Mouse (Mus musculus) C2C12 (cell line): ENCODE measurements around the gene Gm7347. TPM values are rescaled to one million over a fixed set of nuclear protein-coding genes. Genes with fewer than 3 reads are reported as not detected.
"Not testable (repeated sequence)": the region's sequence is repeated elsewhere in the genome, so short reads cannot be mapped to it uniquely, and the experiment has no call there.

Experiments
- H3K27me3 ChIP-seq: one replicate; pipeline ENCODE4 v1.6.1; 2011; ENCODE audit not compliant: control insufficient read depth, insufficient read depth, insufficient read length
- H3K36me3 ChIP-seq: one replicate; pipeline ENCODE4 v1.6.1; 2011; ENCODE audit not compliant: control insufficient read depth, insufficient read depth
- H3K4me3 ChIP-seq: one replicate; pipeline ENCODE4 v1.5.1; 2011; ENCODE audit warnings: mild to moderate bottlenecking, control low read depth; ENCODE audit not compliant: poor library complexity, insufficient read depth, severe bottlenecking
- H3K79me2 ChIP-seq: one replicate; pipeline ENCODE4 v1.6.1; 2011; ENCODE audit not compliant: control insufficient read depth, insufficient read depth
- H3K79me3 ChIP-seq: one replicate; pipeline ENCODE4 v1.6.1; 2011; ENCODE audit warnings: low read depth, control low read depth
- H3ac ChIP-seq: one replicate; pipeline ENCODE3; 2011; ENCODE audit warnings: low read depth; ENCODE audit not compliant: control insufficient read depth, insufficient read length
- CEBPB ChIP-seq: IDR thresholded peaks from one replicate; pipeline ENCODE4 v1.6.1; 2011; ENCODE audit warnings: low read depth, mild to moderate bottlenecking, control low read depth, moderate library complexity
- CTCF ChIP-seq: IDR thresholded peaks from one replicate; pipeline ENCODE4 v1.5.1; 2011; ENCODE audit not compliant: control insufficient read depth, insufficient read depth, insufficient read length
- FOSL1 ChIP-seq: IDR thresholded peaks from one replicate; pipeline ENCODE4 v1.8.0; 2011; ENCODE audit warnings: mild to moderate bottlenecking, low read length; ENCODE audit not compliant: poor library complexity, insufficient read depth, severe bottlenecking
- MAX ChIP-seq: IDR thresholded peaks from one replicate; pipeline ENCODE4 v1.6.1; 2011; ENCODE audit warnings: mild to moderate bottlenecking, control low read depth
- MYOD1 ChIP-seq: IDR thresholded peaks from one replicate; pipeline ENCODE4 v1.6.1; 2011; ENCODE audit warnings: low read depth; ENCODE audit not compliant: control insufficient read depth, insufficient read length
- MYOG ChIP-seq: IDR thresholded peaks from one replicate; pipeline ENCODE4 v1.6.1; 2011; ENCODE audit not compliant: control insufficient read depth, insufficient read length; ENCODE audit errors: extremely low read depth
- USF1 ChIP-seq: IDR thresholded peaks from one replicate; pipeline ENCODE4 v1.6.1; 2011; ENCODE audit warnings: low read depth, mild to moderate bottlenecking, control low read depth, moderate library complexity
- long read RNA-seq, 2 experiments: library from polyadenylated mRNA; unstranded; transcript quantifications; one replicate each; pipeline ENCODE4 v2.0.0; 2019 to 2020
- polyA plus RNA-seq: library from polyadenylated mRNA; unstranded; fragments of >200 nt; fragmentation: generic; extraction: Trizol; gene quantifications from one replicate; pipeline ENCODE4 v1.2.1, GENCODE M21; 2012; ENCODE audit warnings: missing spikeins

The Gm7347 gene
- not detected for polyA plus RNA-seq
- long read RNA-seq, experiment 1, result 0 reads
- long read RNA-seq, experiment 2, result 0 reads

DNA sequence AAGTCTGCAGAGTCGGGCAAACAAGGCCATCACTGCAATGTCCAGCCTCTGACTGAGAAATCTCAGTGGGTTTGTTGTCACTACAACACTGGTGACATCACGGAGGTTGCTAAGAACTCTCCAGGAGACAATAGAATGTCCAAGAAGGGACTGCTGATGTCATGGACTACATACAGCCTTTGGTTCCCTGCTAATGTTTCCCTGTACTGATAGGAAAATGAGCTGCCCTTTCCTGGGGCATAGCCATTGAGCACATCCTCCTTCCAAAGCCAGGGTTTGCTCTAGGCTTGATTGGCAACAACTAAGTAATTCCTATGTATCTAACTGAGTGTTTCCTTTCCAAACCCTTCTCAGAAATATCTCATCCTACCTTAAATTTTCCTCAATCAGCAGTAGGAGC lies at the start of gene Gm7347:
TSS of gene Gm7347 (minus strand) at position 101 of the 400 bp plus-strand sequence.
- not testable (repeated sequence) for H3K36me3 ChIP-seq, H3K79me3 ChIP-seq, H3K4me3 ChIP-seq, H3ac ChIP-seq, H3K79me2 ChIP-seq, H3K27me3 ChIP-seq

DNA sequence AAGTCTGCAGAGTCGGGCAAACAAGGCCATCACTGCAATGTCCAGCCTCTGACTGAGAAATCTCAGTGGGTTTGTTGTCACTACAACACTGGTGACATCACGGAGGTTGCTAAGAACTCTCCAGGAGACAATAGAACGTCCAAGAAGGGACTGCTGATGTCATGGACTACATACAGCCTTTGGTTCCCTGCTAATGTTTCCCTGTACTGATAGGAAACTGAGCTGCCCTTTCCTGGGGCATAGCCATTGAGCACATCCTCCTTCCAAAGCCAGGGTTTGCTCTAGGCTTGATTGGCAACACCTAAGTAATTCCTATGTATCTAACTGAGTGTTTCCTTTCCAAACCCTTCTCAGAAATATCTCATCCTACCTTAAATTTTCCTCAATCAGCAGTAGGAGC lies 46.9 kb upstream of the Gm7347 start, which contains the start of gene 5031410I06Rik:
TSS of gene 5031410I06Rik (minus strand) at position 101 of the 400 bp plus-strand sequence.
- not testable (repeated sequence) for H3K27me3 ChIP-seq, H3K79me2 ChIP-seq, H3K36me3 ChIP-seq, H3K79me3 ChIP-seq, H3K4me3 ChIP-seq, H3ac ChIP-seq

DNA sequence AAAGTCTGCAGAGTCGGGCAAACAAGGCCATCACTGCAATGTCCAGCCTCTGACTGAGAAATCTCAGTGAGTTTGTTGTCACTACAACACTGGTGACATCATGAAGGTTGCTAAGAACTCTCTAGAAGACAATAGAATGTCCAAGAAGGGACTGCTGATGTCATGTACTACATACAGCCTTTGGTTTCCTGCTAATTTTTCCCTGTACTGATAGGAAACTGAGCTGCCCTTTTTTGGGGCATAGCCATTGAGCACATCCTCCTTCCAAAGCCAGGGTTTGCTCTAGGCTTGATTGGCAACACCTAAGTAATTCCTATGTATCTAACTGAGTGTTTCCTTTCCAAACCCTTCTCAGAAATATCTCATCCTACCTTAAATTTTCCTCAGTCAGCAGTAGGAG lies 30.8 kb upstream of the Gm7347 start, which contains the start of gene Gm10471:
TSS of gene Gm10471 (minus strand) at position 101 of the 400 bp plus-strand sequence.
- not testable (repeated sequence) for H3K27me3 ChIP-seq, H3K79me3 ChIP-seq, H3K4me3 ChIP-seq, H3K79me2 ChIP-seq, H3K36me3 ChIP-seq, H3ac ChIP-seq

DNA sequence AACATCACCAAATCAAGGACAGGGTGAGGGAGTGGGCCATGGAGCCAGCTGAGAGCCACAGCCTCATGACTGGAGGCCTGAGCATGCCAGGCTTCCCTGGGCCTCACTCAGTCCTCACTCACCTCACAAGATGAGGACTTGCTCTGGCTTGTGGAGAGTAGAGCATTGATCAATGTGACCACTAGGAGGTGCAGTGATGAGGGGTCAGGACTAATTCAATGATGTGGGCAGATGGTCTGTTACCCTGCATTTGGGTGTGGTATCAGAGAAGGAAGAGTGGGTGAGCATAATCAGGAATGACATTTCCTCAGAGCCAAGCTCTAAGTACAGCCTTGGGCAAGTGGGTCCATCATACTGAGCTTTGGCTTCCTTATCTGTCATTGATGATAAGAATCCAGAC lies 20.6 kb upstream of the Gm7347 start:
- not testable (repeated sequence) for H3K36me3 ChIP-seq, H3K27me3 ChIP-seq, H3K4me3 ChIP-seq, H3K79me2 ChIP-seq, H3ac ChIP-seq, H3K79me3 ChIP-seq

DNA sequence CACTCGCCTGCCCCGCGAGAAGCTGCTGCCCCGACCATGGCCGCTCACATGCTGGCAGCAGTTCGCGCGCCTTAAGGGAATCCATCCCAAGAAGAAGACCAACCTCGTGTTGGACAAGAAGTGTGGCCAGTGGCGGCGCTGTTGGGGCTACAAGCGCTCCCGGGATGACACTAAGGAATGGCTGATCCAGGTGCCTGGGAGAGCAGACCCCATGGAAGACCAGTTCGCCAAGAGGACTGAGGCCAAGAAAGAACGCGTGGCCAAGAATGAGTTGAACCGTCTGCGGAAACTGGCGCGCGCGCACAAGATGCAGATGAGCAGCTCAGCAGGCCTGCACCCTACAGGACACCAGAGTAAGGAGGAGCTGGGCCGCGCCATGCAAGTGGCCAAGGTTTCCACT lies 12.3 kb upstream of the Gm7347 start:
- H3K36me3 ChIP-seq, result no peaks in the 10 kb centered on the region
- no peak overlapping the region for H3K4me3 ChIP-seq
- no peaks in the 10 kb centered on the region for H3K79me3 ChIP-seq
- TF ChIP-seq FOSL1, result no peak
- TF ChIP-seq MAX, result no peak
- TF ChIP-seq CEBPB, result no peak
- TF ChIP-seq CTCF, result no peak
- no peak for TF ChIP-seq MYOD1
- TF ChIP-seq USF1, result no peak
- TF ChIP-seq MYOG, result no peak
- no peak overlapping the region for H3ac ChIP-seq
- no peaks in the 10 kb centered on the region for H3K79me2 ChIP-seq
- no peaks in the 10 kb centered on the region for H3K27me3 ChIP-seq

DNA sequence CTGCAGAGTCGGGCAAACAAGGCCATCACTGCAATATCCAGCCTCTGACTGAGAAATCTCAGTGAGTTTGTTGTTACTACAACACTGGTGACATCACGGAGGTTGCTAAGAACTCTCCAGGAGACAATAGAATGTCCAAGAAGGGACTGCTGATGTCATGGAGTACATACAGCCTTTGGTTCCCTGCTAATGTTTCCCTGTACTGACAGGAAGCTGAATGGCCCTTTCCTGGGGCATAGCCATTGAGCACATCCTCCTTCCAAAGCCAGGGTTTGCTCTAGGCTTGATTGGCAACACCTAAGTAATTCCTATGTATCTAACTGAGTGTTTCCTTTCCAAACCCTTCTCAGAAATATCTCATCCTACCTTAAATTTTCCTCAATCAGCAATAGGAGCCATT lies 18.9 kb downstream of the Gm7347 start, which contains the start of gene Speer4a:
TSS of gene Speer4a (minus strand) at position 101 of the 400 bp plus-strand sequence.
- H3K79me2 ChIP-seq, H3K79me3 ChIP-seq, H3K27me3 ChIP-seq, H3ac ChIP-seq, H3K36me3 ChIP-seq, H3K4me3 ChIP-seq: not testable (repeated sequence)

DNA sequence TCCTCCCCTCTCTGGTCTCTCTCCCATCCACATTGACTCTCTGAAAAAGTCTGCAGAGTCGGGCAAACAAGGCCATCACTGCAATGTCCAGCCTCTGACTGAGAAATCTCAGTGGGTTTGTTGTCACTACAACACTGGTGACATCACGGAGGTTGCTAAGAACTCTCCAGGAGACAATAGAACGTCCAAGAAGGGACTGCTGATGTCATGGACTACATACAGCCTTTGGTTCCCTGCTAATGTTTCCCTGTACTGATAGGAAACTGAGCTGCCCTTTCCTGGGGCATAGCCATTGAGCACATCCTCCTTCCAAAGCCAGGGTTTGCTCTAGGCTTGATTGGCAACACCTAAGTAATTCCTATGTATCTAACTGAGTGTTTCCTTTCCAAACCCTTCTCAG lies 35.6 kb downstream of the Gm7347 start, which contains the start of gene Gm5862:
TSS of gene Gm5862 (minus strand) at position 101 of the 400 bp plus-strand sequence.
- not testable (repeated sequence) for H3K36me3 ChIP-seq, H3K4me3 ChIP-seq, H3K27me3 ChIP-seq, H3K79me3 ChIP-seq, H3ac ChIP-seq, H3K79me2 ChIP-seq

DNA sequence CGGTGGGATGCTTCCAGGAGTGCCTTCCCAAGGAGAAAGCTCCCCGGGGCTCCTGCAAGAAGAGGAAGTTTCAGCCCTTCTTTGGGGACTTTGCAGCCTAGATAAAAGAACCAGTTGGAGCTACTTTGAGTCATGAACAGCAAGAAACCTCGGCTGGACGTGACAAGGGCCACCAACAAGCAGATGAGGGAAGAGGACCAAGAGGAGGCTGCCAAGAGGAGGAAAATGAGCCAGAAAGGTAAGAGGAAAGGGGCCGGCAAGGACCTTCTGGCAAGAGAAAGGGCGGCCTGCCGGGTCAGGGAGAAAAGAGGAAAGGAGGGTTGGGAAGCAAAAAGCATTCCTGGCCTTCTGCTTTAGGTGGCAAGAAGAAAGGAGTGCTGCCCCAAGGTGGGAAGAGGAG lies 50.7 kb downstream of the Gm7347 start:
- H3ac ChIP-seq, H3K27me3 ChIP-seq, H3K79me2 ChIP-seq, H3K4me3 ChIP-seq, H3K36me3 ChIP-seq, H3K79me3 ChIP-seq: not testable (repeated sequence)

DNA sequence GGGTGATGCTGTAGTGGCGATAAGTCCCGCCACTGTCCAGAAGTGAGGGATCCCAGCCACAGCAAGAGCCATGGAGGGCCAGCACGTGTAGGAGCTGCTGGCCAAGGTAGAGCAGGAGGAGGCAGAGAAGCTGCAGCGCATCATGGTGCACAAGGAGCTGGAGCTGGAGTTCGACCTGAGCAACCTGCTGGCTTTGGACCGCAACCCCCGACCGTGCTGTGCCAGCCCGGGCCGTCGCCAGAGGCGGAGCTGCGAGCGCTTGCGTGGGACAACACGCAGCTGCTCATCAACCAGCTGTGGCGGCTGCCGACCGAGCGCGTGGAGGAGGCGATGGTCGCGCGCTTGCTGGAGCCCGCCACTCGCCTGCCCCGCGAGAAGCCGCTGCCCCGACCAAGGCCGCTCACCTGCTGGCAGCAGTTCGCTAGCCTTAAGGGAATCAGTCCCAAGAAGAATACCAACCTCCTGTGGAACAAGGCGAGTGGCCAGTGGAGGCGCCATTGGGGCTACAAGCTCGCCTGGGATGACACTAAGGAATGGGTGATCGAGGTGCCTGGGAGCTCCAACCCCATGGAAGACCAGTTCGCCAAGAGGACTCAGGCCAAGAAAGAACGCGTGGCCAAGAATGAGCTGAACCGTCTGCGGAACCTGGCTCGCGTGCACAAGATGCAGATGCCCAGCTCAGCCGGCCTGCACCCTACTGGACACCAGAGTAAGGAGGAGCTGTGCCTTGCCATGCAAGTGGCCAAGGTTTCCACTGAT lies 51.3 kb downstream of the Gm7347 start:
- not testable (repeated sequence) for H3K27me3 ChIP-seq, H3K79me2 ChIP-seq, H3K36me3 ChIP-seq, H3ac ChIP-seq, H3K4me3 ChIP-seq, H3K79me3 ChIP-seq

DNA sequence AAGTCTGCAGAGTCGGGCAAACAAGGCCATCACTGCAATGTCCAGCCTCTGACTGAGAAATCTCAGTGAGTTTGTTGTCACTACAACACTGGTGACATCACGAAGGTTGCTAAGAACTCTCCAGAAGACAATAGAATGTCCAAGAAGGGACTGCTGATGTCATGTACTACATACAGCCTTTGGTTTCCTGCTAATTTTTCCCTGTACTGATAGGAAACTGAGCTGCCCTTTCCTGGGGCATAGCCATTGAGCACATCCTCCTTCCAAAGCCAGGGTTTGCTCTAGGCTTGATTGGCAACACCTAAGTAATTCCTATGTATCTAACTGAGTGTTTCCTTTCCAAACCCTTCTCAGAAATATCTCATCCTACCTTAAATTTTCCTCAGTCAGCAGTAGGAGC lies 53.7 kb downstream of the Gm7347 start, which contains the start of gene Gm1979:
TSS of gene Gm1979 (minus strand) at position 101 of the 400 bp plus-strand sequence.
- not testable (repeated sequence) for H3K79me3 ChIP-seq, H3K36me3 ChIP-seq, H3ac ChIP-seq, H3K79me2 ChIP-seq, H3K27me3 ChIP-seq, H3K4me3 ChIP-seq
